Mouse (Mus musculus): Measurements from ENCODE around the gene Fbxo28.

Fbxo28 gene

GRCm38 (mm10) chr1:182340821-182341781 is at the start of gene Fbxo28:
Gene Fbxo28, minus strand, starts transcription at chr1:182341629.
- DNase-seq: peak; percentile 88

GRCm38 (mm10) chr1:182388729-182389128 is 47.3 kb upstream of the Fbxo28 start:
- no peak for DNase-seq

- no peak for DNase-seq
Measured at GRCm38 (mm10) chr1:182386449-182386848, 45.0 kb upstream of the Fbxo28 start.

GRCm38 (mm10) chr1:182383096-182383495 is 41.7 kb upstream of the Fbxo28 start:
- no peak for DNase-seq

- DNase-seq: no peak
Measured at GRCm38 (mm10) chr1:182381327-182381726, 39.9 kb upstream of the Fbxo28 start.

- no peak for DNase-seq
Measured at GRCm38 (mm10) chr1:182380683-182381082, 39.3 kb upstream of the Fbxo28 start.

- DNase-seq: no peak
Measured at GRCm38 (mm10) chr1:182378876-182379275, 37.4 kb upstream of the Fbxo28 start.

GRCm38 (mm10) chr1:182378205-182378835 is 36.9 kb upstream of the Fbxo28 start:
- DNase-seq: no peak

- peak; percentile 9 for DNase-seq
Measured at GRCm38 (mm10) chr1:182377519-182377918, 36.1 kb upstream of the Fbxo28 start.

GRCm38 (mm10) chr1:182376826-182377225 is 35.4 kb upstream of the Fbxo28 start:
- peak; percentile 15 for DNase-seq

- DNase-seq: peak; percentile 83
Measured at GRCm38 (mm10) chr1:182376221-182376620, 34.8 kb upstream of the Fbxo28 start.

- DNase-seq: no peak
Measured at GRCm38 (mm10) chr1:182371891-182372290, 30.5 kb upstream of the Fbxo28 start.

GRCm38 (mm10) chr1:182369435-182369834 is 28.0 kb upstream of the Fbxo28 start:
- no peak for DNase-seq

- DNase-seq: no peak
Measured at GRCm38 (mm10) chr1:182368782-182369181, 27.4 kb upstream of the Fbxo28 start.

- no peak for DNase-seq
Measured at GRCm38 (mm10) chr1:182368309-182368708, 26.9 kb upstream of the Fbxo28 start.

GRCm38 (mm10) chr1:182363683-182364404 is 22.4 kb upstream of the Fbxo28 start:
- no peak for DNase-seq

- DNase-seq: no peak
Measured at GRCm38 (mm10) chr1:182362703-182363102, 21.3 kb upstream of the Fbxo28 start.

GRCm38 (mm10) chr1:182358133-182358532 is 16.7 kb upstream of the Fbxo28 start:
- no peak for DNase-seq

GRCm38 (mm10) chr1:182354504-182355147 is 13.2 kb upstream of the Fbxo28 start:
- DNase-seq: no peak

- no peak for DNase-seq
Measured at GRCm38 (mm10) chr1:182349557-182349956, 8.1 kb upstream of the Fbxo28 start.

GRCm38 (mm10) chr1:182346491-182346890 is 5.1 kb upstream of the Fbxo28 start:
- DNase-seq: no peak

GRCm38 (mm10) chr1:182345857-182346256 is 4.4 kb upstream of the Fbxo28 start:
- no peak for DNase-seq

- DNase-seq: peak; percentile 17
Measured at GRCm38 (mm10) chr1:182341993-182342392, 564 bp upstream of the Fbxo28 start.
